Mouse (Mus musculus) stomach, embryonic 16.5 days (tissue): Measurements from ENCODE around the gene Rsrp1. TPM values are rescaled to one million over a fixed set of nuclear protein-coding genes. Genes with fewer than 3 reads are reported as not detected.
A peak's percentile ranks its signal among the peaks of the same experiment; 100 is the strongest.

Experiments used
- ATAC-seq: fragments of 200-750 bp; cut with Nextera tagmentation; 2 replicates; pipeline ENCODE4 v1.8.0; 2017; ENCODE audit warnings: moderate number of reproducible peaks, moderate TSS enrichment; ENCODE audit not compliant: insufficient read depth, low FRiP score
- H3K27ac ChIP-seq: fragments of 300-500 bp; sonication (generic); 2 replicates; pipeline ENCODE4 v1.5.1; 2014; ENCODE audit warnings: low read length
- H3K27me3 ChIP-seq: fragments of 300-500 bp; sonication (generic); 2 replicates; pipeline ENCODE4 v1.6.1; 2014; ENCODE audit warnings: low read length, control low read depth, mixed read lengths; ENCODE audit not compliant: control insufficient read depth, insufficient read depth
- H3K36me3 ChIP-seq: fragments of 300-500 bp; sonication (generic); 2 replicates; pipeline ENCODE4 v1.6.1; 2014; ENCODE audit warnings: low read length; ENCODE audit not compliant: control insufficient read depth, insufficient read depth
- H3K4me1 ChIP-seq: fragments of 300-500 bp; sonication (generic); 2 replicates; pipeline ENCODE4 v1.6.1; 2014; ENCODE audit warnings: low read length, control low read depth, mixed read lengths; ENCODE audit not compliant: control insufficient read depth, insufficient read depth
- H3K4me2 ChIP-seq: fragments of 300-500 bp; sonication (generic); 2 replicates; pipeline ENCODE4 v1.6.1; 2014; ENCODE audit warnings: low read depth, low read length, mixed read lengths
- H3K4me3 ChIP-seq: fragments of 300-500 bp; sonication (generic); replicated peaks from 2 replicates; pipeline ENCODE4 v1.5.1; 2014; ENCODE audit warnings: mild to moderate bottlenecking, low read length
- H3K9ac ChIP-seq: fragments of 300-500 bp; sonication (generic); 2 replicates; pipeline ENCODE4 v1.6.1; 2014; ENCODE audit warnings: low read length
- H3K9me3 ChIP-seq: fragments of 300-500 bp; sonication (generic); replicated peaks from 2 replicates; pipeline ENCODE4 v1.6.1; 2016; ENCODE audit warnings: low read length, control low read depth; ENCODE audit not compliant: control insufficient read depth
- WGBS: fragments of 180-500 bp; shearing (Covaris S2); extraction: QIAGEN DNeasy Blood & Tissue Kit; methylation state at CpG from one replicate; pipeline ENCODE4 v1.1.7; 2014; 5-methylcytosine and 5-hydroxymethylcytosine counted together
- polyA plus RNA-seq: library from polyadenylated mRNA; unstranded; fragments of >200 nt; fragmentation: Nextera tagmentation; extraction: Ambion mirVana; gene quantifications from 2 replicates; pipeline ENCODE4 v1.2.1, GENCODE M21; 2015

Rsrp1 gene
- polyA plus RNA-seq, 1 experiment from 2014 or later = 511 TPM

GRCm38 (mm10) chr4:134919733-134920540 is 3.5 kb upstream of the Rsrp1 start:
- Histone ChIP-seq H3K9me3 (no peaks in the 10 kb centered on the region), H3K36me3 (no peaks in the 10 kb centered on the region), H3K4me1 (peaks cover 10% of the 10 kb centered on the region), H3K4me2 (no peak overlapping the region), H3K9ac (no peak overlapping the region), H3K27me3 (no peaks in the 10 kb centered on the region), H3K4me3 (no peak overlapping the region), H3K27ac (no peak overlapping the region)
- no peak for ATAC-seq
- WGBS = 41% methylated on average over 12 of the region's 12 CpGs

GRCm38 (mm10) chr4:134920631-134921030 is 2.8 kb upstream of the Rsrp1 start:
- Histone ChIP-seq H3K9ac (no peak overlapping the region), H3K27ac (no peak overlapping the region), H3K27me3 (no peaks in the 10 kb centered on the region), H3K9me3 (no peaks in the 10 kb centered on the region), H3K36me3 (peaks cover 6% of the 10 kb centered on the region; the same call in 1 of the 2 replicates), H3K4me3 (no peak overlapping the region), H3K4me1 (peaks cover 12% of the 10 kb centered on the region), H3K4me2 (no peak overlapping the region)
- no peak for ATAC-seq
- WGBS = 95% methylated on average over 6 of the region's 6 CpGs

- Histone ChIP-seq H3K27me3 (no peaks in the 10 kb centered on the region), H3K4me2 (no peak overlapping the region), H3K4me1 (peaks cover 20% of the 10 kb centered on the region), H3K9ac (no peak overlapping the region), H3K36me3 (peaks cover 9% of the 10 kb centered on the region; the same call in 1 of the 2 replicates), H3K27ac (no peak overlapping the region), H3K9me3 (no peaks in the 10 kb centered on the region), H3K4me3 (no peak overlapping the region)
- WGBS = 95% methylated on average over 4 of the region's 4 CpGs
- ATAC-seq = no peak
These were observed 1.7 kb upstream of the Rsrp1 start for GRCm38 (mm10) chr4:134921703-134922102.

- Histone ChIP-seq H3K4me2 (peak overlapping the region; percentile 57), H3K27ac (peak overlapping the region; percentile 81), H3K27me3 (no peaks in the 10 kb centered on the region), H3K4me3 (peak overlapping the region; percentile 100), H3K36me3 (peaks cover 14% of the 10 kb centered on the region; the same call in 1 of the 2 replicates), H3K4me1 (peaks cover 20% of the 10 kb centered on the region), H3K9me3 (no peaks in the 10 kb centered on the region), H3K9ac (peak overlapping the region; percentile 69)
- 63% methylated on average over 10 of the region's 10 CpGs for WGBS
- ATAC-seq = no peak
These were observed 1.1 kb upstream of the Rsrp1 start for GRCm38 (mm10) chr4:134922111-134922924.

- peak overlapping the region; percentile 81 for H3K27ac ChIP-seq
These were observed 507 bp upstream of the Rsrp1 start for GRCm38 (mm10) chr4:134922925-134923244.

GRCm38 (mm10) chr4:134924019-134924741 is 788 bp downstream of the Rsrp1 start:
- peak overlapping the region; percentile 93 for H3K4me2 ChIP-seq
- no peaks in the 10 kb centered on the region for H3K27me3 ChIP-seq
- H3K27ac ChIP-seq = peak overlapping the region; percentile 97
- peaks cover 20% of the 10 kb centered on the region for H3K4me1 ChIP-seq
- no peaks in the 10 kb centered on the region for H3K9me3 ChIP-seq
- peak; percentile 66 for ATAC-seq
- peak overlapping the region; percentile 99 for H3K9ac ChIP-seq
- peak overlapping the region; percentile 100 for H3K4me3 ChIP-seq
- under 1% methylated on average over 75 of the region's 75 CpGs for WGBS
- peaks cover 16% of the 10 kb centered on the region; the same call in 1 of the 2 replicates for H3K36me3 ChIP-seq

More at GRCm38 (mm10) chr4:134922925-134923244, 507 bp upstream of the Rsrp1 start:
- Histone ChIP-seq H3K36me3 (peaks cover 16% of the 10 kb centered on the region; the same call in 1 of the 2 replicates), H3K9ac (peak overlapping the region; percentile 69), H3K9me3 (no peaks in the 10 kb centered on the region), H3K4me3 (peak overlapping the region; percentile 100), H3K4me2 (peak overlapping the region; percentile 57), H3K27me3 (no peaks in the 10 kb centered on the region), H3K4me1 (peaks cover 20% of the 10 kb centered on the region)
- ATAC-seq = no peak; the same call in 1 of the 2 replicates
- WGBS = under 1% methylated on average over 13 of the region's 13 CpGs

GRCm38 (mm10) chr4:134925206-134925605 is 1.8 kb downstream of the Rsrp1 start:
- peaks cover 20% of the 10 kb centered on the region for H3K4me1 ChIP-seq
- WGBS = 48% methylated on average over 8 of the region's 8 CpGs
- no peak for ATAC-seq
- H3K27ac ChIP-seq = no peak overlapping the region
- H3K4me2 ChIP-seq = peak overlapping the region; percentile 93
- peak overlapping the region; percentile 42 for H3K4me3 ChIP-seq
- no peaks in the 10 kb centered on the region for H3K9me3 ChIP-seq
- H3K9ac ChIP-seq = peak overlapping the region; percentile 59
- no peaks in the 10 kb centered on the region for H3K27me3 ChIP-seq
- peaks cover 16% of the 10 kb centered on the region; the same call in 1 of the 2 replicates for H3K36me3 ChIP-seq

- Histone ChIP-seq H3K4me3 (no peak overlapping the region), H3K9me3 (no peaks in the 10 kb centered on the region), H3K27ac (no peak overlapping the region), H3K9ac (no peak overlapping the region), H3K36me3 (peaks cover 16% of the 10 kb centered on the region; the same call in 1 of the 2 replicates), H3K4me1 (peaks cover 18% of the 10 kb centered on the region), H3K27me3 (no peaks in the 10 kb centered on the region), H3K4me2 (no peak overlapping the region)
- WGBS = 62% methylated on average over 5 of the region's 5 CpGs
- ATAC-seq = no peak
These were observed 4.5 kb downstream of the Rsrp1 start for GRCm38 (mm10) chr4:134927815-134928463.
